Mouse (Mus musculus) embryonic facial prominence, embryonic 14.5 days (tissue): ENCODE measurements around the gene Tiam2. TPM values are rescaled to one million over a fixed set of nuclear protein-coding genes. Genes with fewer than 3 reads are reported as not detected.

Experiments
- ATAC-seq: fragments of 200-750 bp; cut with Nextera tagmentation; 2 replicates; pipeline ENCODE4 v1.8.0; 2017; ENCODE audit warnings: low read depth, moderate number of reproducible peaks, moderate TSS enrichment
- DNase-seq: peaks from one replicate; pipeline ENCODE4 v3.0.0-alpha.2; 2015; ENCODE audit warnings: low spot score
- H3K27ac ChIP-seq: fragments of 300-500 bp; sonication (generic); replicated peaks from 2 replicates; pipeline ENCODE4 v1.5.1; 2014; ENCODE audit warnings: low read depth, mild to moderate bottlenecking, low read length, moderate library complexity
- H3K27me3 ChIP-seq: fragments of 300-500 bp; sonication (generic); replicated peaks from 2 replicates; pipeline ENCODE4 v1.6.1; 2014; ENCODE audit warnings: low read length; ENCODE audit not compliant: control insufficient read depth, insufficient read depth
- H3K36me3 ChIP-seq: fragments of 300-500 bp; sonication (generic); 2 replicates; pipeline ENCODE4 v1.6.1; 2014; ENCODE audit warnings: low read length, mixed read lengths; ENCODE audit not compliant: control insufficient read depth, insufficient read depth
- H3K4me1 ChIP-seq: fragments of 300-500 bp; sonication (generic); 2 replicates; pipeline ENCODE4 v1.6.1; 2014; ENCODE audit warnings: antibody characterized with exemption, low read length; ENCODE audit not compliant: control insufficient read depth, insufficient read depth
- H3K4me2 ChIP-seq: fragments of 300-500 bp; sonication (generic); 2 replicates; pipeline ENCODE4 v1.6.1; 2014; ENCODE audit warnings: low read depth, mild to moderate bottlenecking, low read length, moderate library complexity, mixed read lengths
- H3K4me3 ChIP-seq: fragments of 300-500 bp; sonication (generic); 2 replicates; pipeline ENCODE4 v1.5.1; 2014; ENCODE audit warnings: low read depth, mild to moderate bottlenecking, low read length
- H3K9ac ChIP-seq: fragments of 300-500 bp; sonication (generic); 2 replicates; pipeline ENCODE4 v1.6.1; 2014; ENCODE audit warnings: low read depth, mild to moderate bottlenecking, low read length, moderate library complexity, mixed read lengths
- H3K9me3 ChIP-seq: fragments of 300-500 bp; sonication (generic); 2 replicates; pipeline ENCODE4 v1.6.1; 2016; ENCODE audit warnings: low read length; ENCODE audit not compliant: control insufficient read depth
- WGBS: fragments of 180-500 bp; shearing (Covaris S2); extraction: QIAGEN DNeasy Blood & Tissue Kit; methylation state at CpG from one replicate; pipeline ENCODE4 v1.1.7; 2014; 5-methylcytosine and 5-hydroxymethylcytosine counted together
- polyA plus RNA-seq: library from polyadenylated mRNA; unstranded; fragments of >200 nt; fragmentation: Nextera tagmentation; extraction: Ambion mirVana; gene quantifications from 2 replicates; pipeline ENCODE4 v1.2.1, GENCODE M21; 2014

Tiam2 gene
- polyA plus RNA-seq, 1 experiment from 2014 or later = 19.9 TPM

- H3K4me2 ChIP-seq = no peak overlapping the region
- no peak overlapping the region for H3K9ac ChIP-seq
- no peaks in the 10 kb centered on the region for H3K4me1 ChIP-seq
- no peaks in the 10 kb centered on the region for H3K27me3 ChIP-seq
- no peaks in the 10 kb centered on the region for H3K9me3 ChIP-seq
- DNase-seq (no peak), ATAC-seq (no peak)
- H3K4me3 ChIP-seq = no peak overlapping the region
- no peak overlapping the region for H3K27ac ChIP-seq
- H3K36me3 ChIP-seq = peaks cover 74% of the 10 kb centered on the region
- WGBS = 86% methylated on average over 5 of the region's 5 CpGs
These were observed 187.9 kb downstream of the Tiam2 start for GRCm38 (mm10) chr17:3514316-3514715.

DNA sequence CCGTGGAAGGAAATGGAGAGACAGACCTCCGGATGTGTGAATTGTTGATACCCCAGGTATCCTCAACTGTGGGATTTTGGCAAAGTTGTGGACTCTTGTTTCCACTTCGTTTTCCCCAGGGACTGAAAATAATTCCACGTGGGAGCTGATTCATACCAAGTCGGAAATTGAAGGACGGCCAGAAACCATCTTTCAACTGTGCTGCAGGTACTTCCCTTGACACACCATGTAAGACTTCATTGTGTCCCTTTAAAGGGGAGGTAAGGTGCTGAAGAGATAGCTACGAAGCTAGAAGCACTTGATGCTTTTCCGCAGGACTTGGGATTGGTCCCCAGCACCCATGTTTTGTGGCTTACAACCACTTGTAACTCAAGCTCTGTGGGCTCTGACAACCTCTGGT lies 189.5 kb downstream of the Tiam2 start:
- H3K9me3 ChIP-seq = no peaks in the 10 kb centered on the region
- ATAC-seq (no peak), DNase-seq (no peak)
- H3K4me3 ChIP-seq = no peak overlapping the region
- H3K9ac ChIP-seq = no peak overlapping the region
- peaks cover 73% of the 10 kb centered on the region for H3K36me3 ChIP-seq
- 87% methylated on average over 8 of the region's 8 CpGs for WGBS
- H3K4me1 ChIP-seq = no peaks in the 10 kb centered on the region
- H3K27ac ChIP-seq = no peak overlapping the region
- H3K4me2 ChIP-seq = no peak overlapping the region
- H3K27me3 ChIP-seq = no peaks in the 10 kb centered on the region

GRCm38 (mm10) chr17:3516406-3516805 lies 190.0 kb downstream of the Tiam2 start:
- ATAC-seq (no peak), DNase-seq (no peak)
- H3K4me3 ChIP-seq = no peak overlapping the region
- no peaks in the 10 kb centered on the region for H3K27me3 ChIP-seq
- 60% methylated on average over 9 of the region's 9 CpGs for WGBS
- no peak overlapping the region for H3K4me2 ChIP-seq
- peaks cover 76% of the 10 kb centered on the region for H3K36me3 ChIP-seq
- no peaks in the 10 kb centered on the region for H3K4me1 ChIP-seq
- H3K9me3 ChIP-seq = no peaks in the 10 kb centered on the region
- H3K27ac ChIP-seq = no peak overlapping the region
- no peak overlapping the region for H3K9ac ChIP-seq

DNA sequence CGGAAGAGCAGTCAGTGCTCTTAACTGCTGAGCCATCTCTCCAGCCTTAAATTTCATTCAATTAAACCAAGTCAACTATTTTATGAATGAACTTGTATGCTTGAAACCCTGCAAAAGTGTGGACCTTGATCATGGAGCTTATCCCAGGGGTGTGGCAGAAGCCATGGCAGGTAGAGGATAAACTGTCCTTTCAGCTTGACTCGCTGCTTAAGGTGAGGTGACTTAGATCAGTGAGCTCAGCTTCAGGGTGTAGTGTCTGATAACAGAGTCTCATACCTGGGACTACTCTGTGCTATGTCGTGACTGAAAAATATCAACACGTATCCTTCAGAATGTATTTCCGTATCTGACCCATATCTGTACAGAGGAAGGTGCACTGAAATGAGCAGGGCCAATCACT lies 194.0 kb downstream of the Tiam2 start:
- WGBS = 92% methylated on average over 5 of the region's 5 CpGs
- Histone ChIP-seq H3K4me2 (no peak overlapping the region), H3K9me3 (no peaks in the 10 kb centered on the region), H3K9ac (no peak overlapping the region), H3K4me3 (no peak overlapping the region), H3K27me3 (no peaks in the 10 kb centered on the region), H3K4me1 (no peaks in the 10 kb centered on the region), H3K27ac (no peak overlapping the region), H3K36me3 (peaks cover 63% of the 10 kb centered on the region)
- no peak for DNase-seq
- no peak for ATAC-seq

GRCm38 (mm10) chr17:3527841-3528471 lies 201.6 kb downstream of the Tiam2 start:
- ATAC-seq = no peak
- Histone ChIP-seq H3K9me3 (no peaks in the 10 kb centered on the region), H3K36me3 (0 out of 2 replicates have a peak, but pooled peaks cover 8% of the 10 kb centered on the region), H3K27ac (no peak overlapping the region), H3K4me2 (no peak overlapping the region), H3K4me3 (no peak overlapping the region), H3K4me1 (no peaks in the 10 kb centered on the region), H3K27me3 (no peaks in the 10 kb centered on the region), H3K9ac (no peak overlapping the region)
- WGBS = 80% methylated on average over 6 of the region's 6 CpGs
- peak; percentile 20 for DNase-seq

- DNase-seq (no peak), ATAC-seq (no peak)
- no peak overlapping the region for H3K4me3 ChIP-seq
- no peaks in the 10 kb centered on the region for H3K4me1 ChIP-seq
- H3K9me3 ChIP-seq = no peaks in the 10 kb centered on the region
- no peaks in the 10 kb centered on the region for H3K27me3 ChIP-seq
- H3K27ac ChIP-seq = no peak overlapping the region
- 0 out of 2 replicates have a peak, but pooled peaks cover 8% of the 10 kb centered on the region for H3K36me3 ChIP-seq
- 48% methylated on average over 3 of the region's 3 CpGs for WGBS
- no peak overlapping the region for H3K4me2 ChIP-seq
- H3K9ac ChIP-seq = no peak overlapping the region
These were observed 203.2 kb downstream of the Tiam2 start for GRCm38 (mm10) chr17:3529523-3529922.

- no peak overlapping the region for H3K4me3 ChIP-seq
- H3K9me3 ChIP-seq = no peaks in the 10 kb centered on the region
- DNase-seq (no peak), ATAC-seq (no peak)
- H3K4me1 ChIP-seq = no peaks in the 10 kb centered on the region
- H3K9ac ChIP-seq = no peak overlapping the region
- no peak overlapping the region for H3K4me2 ChIP-seq
- no peak overlapping the region for H3K27ac ChIP-seq
- H3K27me3 ChIP-seq = no peaks in the 10 kb centered on the region
- 68% methylated on average over 7 of the region's 7 CpGs for WGBS
- H3K36me3 ChIP-seq = peaks cover 4% of the 10 kb centered on the region; the same call in 1 of the 2 replicates
These were observed 204.2 kb downstream of the Tiam2 start for GRCm38 (mm10) chr17:3530549-3530948.

DNA sequence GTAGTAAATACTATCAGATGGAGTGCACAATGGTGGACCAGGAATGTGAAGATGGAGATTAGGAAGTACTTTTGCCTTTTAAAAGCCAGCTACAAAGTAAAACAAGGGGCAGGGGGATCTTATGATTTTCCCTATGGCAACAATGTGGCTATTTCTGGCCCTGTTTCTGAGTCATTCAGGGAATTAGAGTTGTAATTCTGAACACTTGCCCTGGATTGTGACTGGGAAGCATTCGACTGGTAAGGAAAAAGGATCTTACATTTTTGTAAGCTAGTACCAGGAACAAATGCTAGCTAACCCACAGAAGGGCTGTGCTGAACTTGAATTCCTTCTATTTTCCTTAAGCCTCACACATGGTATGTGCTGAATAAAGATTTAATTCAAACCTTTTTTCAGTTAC lies 205.3 kb downstream of the Tiam2 start:
- no peak overlapping the region for H3K27ac ChIP-seq
- 47% methylated on average over 1 of the region's 1 CpGs for WGBS

GRCm38 (mm10) chr17:3532254-3532653 lies 205.9 kb downstream of the Tiam2 start, which contains the start of gene Cldn20:
Gene Cldn20, plus strand, starts transcription at chr17:3532554.
- Histone ChIP-seq H3K27me3 (no peaks in the 10 kb centered on the region), H3K27ac (no peak within 1 kb of the TSS), H3K36me3 (peaks cover 6% of the 10 kb centered on the region; the same call in 1 of the 2 replicates), H3K4me1 (no peaks in the 10 kb centered on the region), H3K4me3 (no peak within 1 kb of the TSS), H3K9me3 (no peaks in the 10 kb centered on the region), H3K4me2 (no peak within 1 kb of the TSS), H3K9ac (no peak within 1 kb of the TSS)
- no peak for ATAC-seq
- 81% methylated on average over 4 of the region's 4 CpGs for WGBS
- no peak for DNase-seq

More for the DNA sequence above, 205.3 kb downstream of the Tiam2 start:
- Histone ChIP-seq H3K4me3 (no peak overlapping the region), H3K27me3 (no peaks in the 10 kb centered on the region), H3K36me3 (peaks cover 6% of the 10 kb centered on the region; the same call in 1 of the 2 replicates), H3K9ac (no peak overlapping the region), H3K4me1 (no peaks in the 10 kb centered on the region), H3K4me2 (no peak overlapping the region), H3K9me3 (no peaks in the 10 kb centered on the region)
- ATAC-seq (no peak), DNase-seq (no peak)
